Mouse (Mus musculus) left cerebral cortex, adult 8-10 months (tissue): ENCODE measurements at regions not wholly inside any gene's neighbourhood (a gene's known extent, or its start where the extent isn't known, plus 50 kb on each side); places are given as distances from the start of the nearest gene placed in this dataset.
"Not testable (repeated sequence)": the region's sequence is repeated elsewhere in the genome, so short reads cannot be mapped to it uniquely, and the experiment has no call there.

ENCODE experiments used
- DNase-seq, 2 experiments: peaks; one replicate each; pipeline ENCODE4 v3.0.0; 2022; ENCODE audit warnings: low spot score in 2 of 2

- peak in 1 of 2 experiments; percentile 77 for DNase-seq
Observed at GRCm38 (mm10) chr14:54002083-54002482, 251.8 kb downstream of the Dad1 start.

- no peak for DNase-seq
Observed at GRCm38 (mm10) chr14:54000527-54000926, 253.4 kb downstream of the Dad1 start.

- no peak for DNase-seq
Observed at GRCm38 (mm10) chr14:53993427-53993826, 260.5 kb downstream of the Dad1 start.

GRCm38 (mm10) chr14:53992712-53993286 is 261.1 kb downstream of the Dad1 start:
- no peak for DNase-seq

- no peak for DNase-seq
Observed at GRCm38 (mm10) chr14:53991390-53991789, 262.5 kb downstream of the Dad1 start.

GRCm38 (mm10) chr14:53980771-53981170 is 273.1 kb downstream of the Dad1 start:
- DNase-seq: no peak

GRCm38 (mm10) chr14:53961426-53961825 is 292.5 kb downstream of the Dad1 start:
- not testable (repeated sequence) for DNase-seq

- DNase-seq: no peak
Observed at GRCm38 (mm10) chr14:53960779-53961178, 293.1 kb downstream of the Dad1 start.

- peak; percentile 56 to 73 for DNase-seq
Observed at GRCm38 (mm10) chr14:53935791-53936231, 318.1 kb downstream of the Dad1 start.

- DNase-seq: peak; percentile 57 to 78
Observed at GRCm38 (mm10) chr14:53935336-53935735, 318.6 kb downstream of the Dad1 start.

GRCm38 (mm10) chr14:53910871-53911270 is 343.0 kb downstream of the Dad1 start:
- no peak for DNase-seq

GRCm38 (mm10) chr14:53904578-53904977 is 349.3 kb downstream of the Dad1 start:
- DNase-seq: no peak

GRCm38 (mm10) chr14:53901103-53901502 is 352.8 kb downstream of the Dad1 start:
- no peak for DNase-seq

GRCm38 (mm10) chr14:53881304-53881703 is 372.6 kb downstream of the Dad1 start:
- no peak for DNase-seq

- DNase-seq: no peak
Observed at GRCm38 (mm10) chr14:53876581-53876980, 377.3 kb downstream of the Dad1 start.

- no peak for DNase-seq
Observed at GRCm38 (mm10) chr14:53875736-53876135, 378.2 kb downstream of the Dad1 start.

GRCm38 (mm10) chr14:53847049-53847448 is 406.9 kb downstream of the Dad1 start:
- no peak for DNase-seq

- no peak for DNase-seq
Observed at GRCm38 (mm10) chr14:53845646-53846045, 408.3 kb downstream of the Dad1 start.

GRCm38 (mm10) chr14:53832553-53832952 is 421.4 kb downstream of the Dad1 start:
- peak in 1 of 2 experiments; percentile 18 for DNase-seq

GRCm38 (mm10) chr14:53831651-53832050 is 422.3 kb downstream of the Dad1 start:
- DNase-seq: no peak

GRCm38 (mm10) chr14:53830717-53831116 is 423.2 kb downstream of the Dad1 start:
- DNase-seq: no peak

- no peak for DNase-seq
Observed at GRCm38 (mm10) chr14:53826782-53827181, 427.1 kb downstream of the Dad1 start.

GRCm38 (mm10) chr14:53806231-53806630 is 447.7 kb downstream of the Dad1 start:
- DNase-seq: peak; percentile 19 to 53
